Mouse (Mus musculus) neural tube, embryonic 13.5 days (tissue): ENCODE results near the gene Fra10ac1. TPM values are rescaled to one million over a fixed set of nuclear protein-coding genes. Genes with fewer than 3 reads are reported as not detected.
A peak's percentile ranks its signal among the peaks of the same experiment; 100 is the strongest.

ENCODE experiments used
- ATAC-seq: fragments of 200-750 bp; cut with Nextera tagmentation; 2 replicates; pipeline ENCODE4 v1.8.0; 2017; ENCODE audit warnings: low read depth, mild to moderate bottlenecking, moderate TSS enrichment, moderate library complexity
- H3K27ac ChIP-seq: fragments of 300-500 bp; sonication (generic); replicated peaks from 2 replicates; pipeline ENCODE4 v1.5.1; 2015; ENCODE audit warnings: moderate library complexity, mild to moderate bottlenecking, inconsistent platforms
- H3K27me3 ChIP-seq: fragments of 300-500 bp; sonication (generic); 2 replicates; pipeline ENCODE4 v1.6.1; 2015; ENCODE audit warnings: mild to moderate bottlenecking, inconsistent platforms
- H3K36me3 ChIP-seq: fragments of 300-500 bp; sonication (generic); 2 replicates; pipeline ENCODE4 v1.6.1; 2015; ENCODE audit warnings: mild to moderate bottlenecking, inconsistent platforms
- H3K4me1 ChIP-seq: fragments of 300-500 bp; sonication (generic); replicated peaks from 2 replicates; pipeline ENCODE4 v1.6.1; 2015; ENCODE audit warnings: inconsistent platforms
- H3K4me2 ChIP-seq: fragments of 300-500 bp; sonication (generic); 2 replicates; pipeline ENCODE4 v1.6.1; 2015; ENCODE audit warnings: inconsistent platforms, mild to moderate bottlenecking, moderate library complexity
- H3K4me3 ChIP-seq: fragments of 300-500 bp; sonication (generic); 2 replicates; pipeline ENCODE4 v1.5.1; 2015; ENCODE audit warnings: mild to moderate bottlenecking, inconsistent platforms
- H3K9ac ChIP-seq: fragments of 300-500 bp; sonication (generic); 2 replicates; pipeline ENCODE4 v1.6.1; 2015; ENCODE audit warnings: moderate library complexity, mild to moderate bottlenecking, inconsistent platforms
- H3K9me3 ChIP-seq: fragments of 300-500 bp; sonication (generic); 2 replicates; pipeline ENCODE4 v1.6.1; 2016; ENCODE audit warnings: inconsistent platforms
- WGBS: fragments of 180-500 bp; shearing (Covaris S2); methylation state at CpG from one replicate; pipeline ENCODE4 v1.1.7; 2015; 5-methylcytosine and 5-hydroxymethylcytosine counted together
- polyA plus RNA-seq: library from polyadenylated mRNA; unstranded; fragments of >200 nt; fragmentation: Nextera tagmentation; extraction: Ambion mirVana; gene quantifications from 2 replicates; pipeline ENCODE4 v1.2.1, GENCODE M21; 2015

The Fra10ac1 gene
- polyA plus RNA-seq, 1 experiment from 2014 or later: 46.3 TPM

GRCm38 (mm10) chr19:38223356-38223904 is 526 bp downstream of the Fra10ac1 start:
- Histone ChIP-seq H3K9ac (peak overlapping the region; percentile 80), H3K27me3 (no peaks in the 10 kb centered on the region), H3K27ac (peak overlapping the region; percentile 97), H3K36me3 (peaks cover 10% of the 10 kb centered on the region), H3K9me3 (no peaks in the 10 kb centered on the region), H3K4me3 (peak overlapping the region; percentile 52), H3K4me2 (peak overlapping the region; percentile 81), H3K4me1 (peaks cover 18% of the 10 kb centered on the region)
- 11% methylated on average over 12 of the region's 12 CpGs for WGBS
- ATAC-seq: peak; percentile 17; the same call in 1 of the 2 replicates

GRCm38 (mm10) chr19:38217696-38218095 is 6.3 kb downstream of the Fra10ac1 start:
- H3K27me3 ChIP-seq: no peaks in the 10 kb centered on the region
- no peak overlapping the region for H3K27ac ChIP-seq
- 95% methylated on average over 3 of the region's 3 CpGs for WGBS
- H3K4me2 ChIP-seq: no peak overlapping the region
- no peaks in the 10 kb centered on the region for H3K9me3 ChIP-seq
- no peak for ATAC-seq
- H3K4me3 ChIP-seq: no peak overlapping the region
- peaks cover 6% of the 10 kb centered on the region for H3K4me1 ChIP-seq
- H3K9ac ChIP-seq: no peak overlapping the region
- peaks cover 33% of the 10 kb centered on the region for H3K36me3 ChIP-seq

GRCm38 (mm10) chr19:38206669-38207068 is 17.3 kb downstream of the Fra10ac1 start:
- no peaks in the 10 kb centered on the region for H3K27me3 ChIP-seq
- H3K36me3 ChIP-seq: peaks cover 39% of the 10 kb centered on the region
- ATAC-seq: no peak
- H3K4me2 ChIP-seq: no peak overlapping the region
- H3K4me1 ChIP-seq: no peaks in the 10 kb centered on the region
- WGBS: 57% methylated on average over 9 of the region's 9 CpGs
- no peak overlapping the region for H3K9ac ChIP-seq
- no peak overlapping the region for H3K27ac ChIP-seq
- H3K9me3 ChIP-seq: no peaks in the 10 kb centered on the region
- H3K4me3 ChIP-seq: no peak overlapping the region

GRCm38 (mm10) chr19:38198731-38199130 is 25.2 kb downstream of the Fra10ac1 start:
- Histone ChIP-seq H3K27ac (no peak overlapping the region), H3K9me3 (no peaks in the 10 kb centered on the region), H3K9ac (no peak overlapping the region), H3K4me2 (no peak overlapping the region), H3K36me3 (peaks cover 12% of the 10 kb centered on the region), H3K4me1 (no peaks in the 10 kb centered on the region), H3K27me3 (no peaks in the 10 kb centered on the region), H3K4me3 (no peak overlapping the region)
- no peak for ATAC-seq
- WGBS: 95% methylated on average over 5 of the region's 5 CpGs

- ATAC-seq: no peak
- H3K9me3 ChIP-seq: no peaks in the 10 kb centered on the region
- 0 out of 2 replicates have a peak, but pooled peaks cover 4% of the 10 kb centered on the region for H3K4me1 ChIP-seq
- H3K4me2 ChIP-seq: no peak overlapping the region
- H3K27ac ChIP-seq: no peak overlapping the region
- H3K36me3 ChIP-seq: peaks cover 9% of the 10 kb centered on the region
- no peaks in the 10 kb centered on the region for H3K27me3 ChIP-seq
- WGBS: 96% methylated on average over 4 of the region's 4 CpGs
- no peak overlapping the region for H3K9ac ChIP-seq
- no peak overlapping the region for H3K4me3 ChIP-seq
These were observed 28.7 kb downstream of the Fra10ac1 start for GRCm38 (mm10) chr19:38195245-38195644.

GRCm38 (mm10) chr19:38191446-38191845 is 32.5 kb downstream of the Fra10ac1 start:
- no peak for ATAC-seq

GRCm38 (mm10) chr19:38190606-38191005 is 33.4 kb downstream of the Fra10ac1 start:
- H3K4me1 ChIP-seq: 0 out of 2 replicates have a peak, but pooled peaks cover 4% of the 10 kb centered on the region
- WGBS: 86% methylated on average over 3 of the region's 3 CpGs

More at GRCm38 (mm10) chr19:38191446-38191845, 32.5 kb downstream of the Fra10ac1 start:
- Histone ChIP-seq H3K9ac (no peak overlapping the region), H3K4me1 (0 out of 2 replicates have a peak, but pooled peaks cover 4% of the 10 kb centered on the region), H3K4me2 (no peak overlapping the region), H3K36me3 (peaks cover 26% of the 10 kb centered on the region), H3K9me3 (no peaks in the 10 kb centered on the region), H3K27ac (no peak overlapping the region), H3K4me3 (no peak overlapping the region), H3K27me3 (no peaks in the 10 kb centered on the region)
- 84% methylated on average over 5 of the region's 5 CpGs for WGBS

GRCm38 (mm10) chr19:38187345-38187680 is 36.6 kb downstream of the Fra10ac1 start:
- peaks cover 22% of the 10 kb centered on the region for H3K36me3 ChIP-seq
- no peaks in the 10 kb centered on the region for H3K4me1 ChIP-seq
- H3K27me3 ChIP-seq: no peaks in the 10 kb centered on the region
- H3K4me3 ChIP-seq: no peak overlapping the region
- no peak overlapping the region for H3K4me2 ChIP-seq
- no peak for ATAC-seq
- no peak overlapping the region for H3K27ac ChIP-seq
- 95% methylated on average over 2 of the region's 2 CpGs for WGBS
- no peaks in the 10 kb centered on the region for H3K9me3 ChIP-seq
- no peak overlapping the region for H3K9ac ChIP-seq

More at GRCm38 (mm10) chr19:38190606-38191005, 33.4 kb downstream of the Fra10ac1 start:
- Histone ChIP-seq H3K36me3 (peaks cover 27% of the 10 kb centered on the region), H3K27me3 (no peaks in the 10 kb centered on the region), H3K9me3 (no peaks in the 10 kb centered on the region), H3K9ac (no peak overlapping the region), H3K4me2 (no peak overlapping the region), H3K4me3 (no peak overlapping the region), H3K27ac (no peak overlapping the region)
- no peak for ATAC-seq

GRCm38 (mm10) chr19:38186631-38187344 is 37.2 kb downstream of the Fra10ac1 start:
- no peak for ATAC-seq

GRCm38 (mm10) chr19:38179675-38180074 is 44.3 kb downstream of the Fra10ac1 start:
- no peak overlapping the region for H3K9ac ChIP-seq
- H3K4me2 ChIP-seq: no peak overlapping the region
- no peaks in the 10 kb centered on the region for H3K9me3 ChIP-seq
- no peaks in the 10 kb centered on the region for H3K27me3 ChIP-seq
- ATAC-seq: no peak
- 0 out of 2 replicates have a peak, but pooled peaks cover 4% of the 10 kb centered on the region for H3K36me3 ChIP-seq
- H3K27ac ChIP-seq: no peak overlapping the region
- no peaks in the 10 kb centered on the region for H3K4me1 ChIP-seq
- H3K4me3 ChIP-seq: no peak overlapping the region
- WGBS: 93% methylated on average over 9 of the region's 9 CpGs

More at GRCm38 (mm10) chr19:38186631-38187344, 37.2 kb downstream of the Fra10ac1 start:
- H3K4me2 ChIP-seq: no peak overlapping the region
- H3K27ac ChIP-seq: no peak overlapping the region
- no peaks in the 10 kb centered on the region for H3K4me1 ChIP-seq
- WGBS: 90% methylated on average over 5 of the region's 5 CpGs
- H3K9ac ChIP-seq: no peak overlapping the region
- H3K9me3 ChIP-seq: no peaks in the 10 kb centered on the region
- H3K27me3 ChIP-seq: no peaks in the 10 kb centered on the region
- H3K36me3 ChIP-seq: peaks cover 22% of the 10 kb centered on the region
- no peak overlapping the region for H3K4me3 ChIP-seq

- ATAC-seq: no peak
- Histone ChIP-seq H3K9me3 (no peaks in the 10 kb centered on the region), H3K9ac (no peak overlapping the region), H3K4me1 (no peaks in the 10 kb centered on the region), H3K27me3 (no peaks in the 10 kb centered on the region), H3K36me3 (no peaks in the 10 kb centered on the region), H3K4me3 (no peak overlapping the region), H3K4me2 (no peak overlapping the region), H3K27ac (no peak overlapping the region)
- 38% methylated on average over 2 of the region's 2 CpGs for WGBS
These were observed 59.3 kb downstream of the Fra10ac1 start for GRCm38 (mm10) chr19:38164633-38165032.

GRCm38 (mm10) chr19:38161648-38162354 is 62.2 kb downstream of the Fra10ac1 start:
- Histone ChIP-seq H3K36me3 (no peaks in the 10 kb centered on the region), H3K4me3 (no peak overlapping the region), H3K9me3 (no peaks in the 10 kb centered on the region), H3K27me3 (no peaks in the 10 kb centered on the region), H3K9ac (no peak overlapping the region), H3K27ac (no peak overlapping the region), H3K4me2 (no peak overlapping the region), H3K4me1 (no peaks in the 10 kb centered on the region)
- WGBS: 95% methylated on average over 21 of the region's 21 CpGs
- ATAC-seq: no peak
